Comparison of ENCODE assay signal across 17 mouse cellular contexts in genomic region chr11:85886429-85886785, GRCm38 (mm10). TPM values are rescaled to one million over a fixed set of nuclear protein-coding genes. Genes with fewer than 3 reads are reported as not detected.
DNase-seq lines count a peak whose midpoint lies in the region; ATAC-seq and TF ChIP-seq lines count a peak whose summit lies in the region.
"Had no signal": no experiment of that assay in that cellular context is flagged by ENCODE, and none has a peak within 500 bp of the region (broad histone marks: within the 10 kb centered on the region; RNA-seq: fewer than 3 reads in every experiment).

No protein-coding gene starts in this region.

- no peak overlapping the region for H3K27ac ChIP-seq in hindbrain, embryonic 10.5 days
- H3K27ac ChIP-seq in hindbrain, embryonic 13.5 days, result no peak overlapping the region
- no peak overlapping the region for H3K27ac ChIP-seq in midbrain, embryonic 12.5 days (replicated peaks)
- no peak overlapping the region for H3K27ac ChIP-seq in midbrain, postnatal 0 days (ENCODE audit: low read depth, low read length)
- H3K27ac ChIP-seq in embryonic facial prominence, embryonic 10.5 days (replicated peaks), result peak overlapping the region; percentile 45
- H3K27ac ChIP-seq in limb, embryonic 14.5 days (replicated peaks; ENCODE audit: low read depth, low read length), result peak overlapping the region; percentile 88
- H3K27ac ChIP-seq: liver, embryonic 13.5 days had no signal

- under 1% methylated on average over 22 of the region's 22 CpGs for WGBS in hindbrain, embryonic 10.5 days
- WGBS in hindbrain, embryonic 13.5 days, result 2% methylated on average over 22 of the region's 22 CpGs
- WGBS in midbrain, embryonic 12.5 days, result under 1% methylated on average over 22 of the region's 22 CpGs
- WGBS in midbrain, postnatal 0 days, result 2% methylated on average over 22 of the region's 22 CpGs
- WGBS in embryonic facial prominence, embryonic 10.5 days, result 1% methylated on average over 22 of the region's 22 CpGs
- 7% methylated on average over 21 of the region's 22 CpGs for WGBS in limb, embryonic 14.5 days

- TF ChIP-seq POLR2A in limb, embryonic 14.5 days (IDR thresholded peaks at IDR 0.05; ENCODE audit: borderline replicate concordance, extremely low read depth, insufficient read depth, insufficient read length), result no peak

- no peak overlapping the region for H3K9ac ChIP-seq in hindbrain, embryonic 13.5 days
- no peak overlapping the region for H3K9ac ChIP-seq in midbrain, embryonic 12.5 days (replicated peaks)
- H3K9ac ChIP-seq in midbrain, postnatal 0 days (replicated peaks; ENCODE audit: low read length, poor library complexity, severe bottlenecking), result no peak overlapping the region
- H3K9ac ChIP-seq in limb, embryonic 14.5 days (ENCODE audit: low read depth, low read length, severe bottlenecking), result peak overlapping the region; percentile 92
- H3K9ac ChIP-seq: liver, embryonic 13.5 days had no signal

- no peak overlapping the region for H3K4me2 ChIP-seq in hindbrain, embryonic 13.5 days
- H3K4me2 ChIP-seq in midbrain, embryonic 12.5 days (replicated peaks), result peak overlapping the region; percentile 22; the same call in 1 of the 2 replicates
- H3K4me2 ChIP-seq in midbrain, postnatal 0 days (ENCODE audit: low read depth, low read length, poor library complexity, severe bottlenecking), result no peak overlapping the region
- H3K4me2 ChIP-seq in limb, embryonic 14.5 days (replicated peaks; ENCODE audit: low read depth, low read length, severe bottlenecking), result peak overlapping the region; percentile 50
- H3K4me2 ChIP-seq: liver, embryonic 13.5 days had no signal

- H3K36me3 ChIP-seq in hindbrain, embryonic 10.5 days, result no peaks in the 10 kb centered on the region
- no peaks in the 10 kb centered on the region for H3K36me3 ChIP-seq in hindbrain, embryonic 13.5 days
- no peaks in the 10 kb centered on the region for H3K36me3 ChIP-seq in midbrain, embryonic 12.5 days
- H3K36me3 ChIP-seq in midbrain, postnatal 0 days (ENCODE audit: insufficient read depth, low read length), result no peaks in the 10 kb centered on the region
- no peaks in the 10 kb centered on the region for H3K36me3 ChIP-seq in embryonic facial prominence, embryonic 10.5 days (replicated peaks)
- H3K36me3 ChIP-seq in limb, embryonic 14.5 days (ENCODE audit: control insufficient read depth, insufficient read depth, low read length), result no peaks in the 10 kb centered on the region
- H3K36me3 ChIP-seq: liver, embryonic 13.5 days had no signal

- no peak for ATAC-seq in hindbrain, embryonic 13.5 days (ENCODE audit: low FRiP score)
- peak; percentile 23; the same call in 1 of the 2 replicates for ATAC-seq in midbrain, embryonic 12.5 days (ENCODE audit: low FRiP score, low read depth)
- ATAC-seq in midbrain, postnatal 0 days (ENCODE audit: low FRiP score), result no peak
- ATAC-seq in limb, embryonic 14.5 days (ENCODE audit: low FRiP score, low read depth), result no peak

- peaks cover 34% of the 10 kb centered on the region for H3K4me1 ChIP-seq in hindbrain, embryonic 10.5 days (replicated peaks)
- peaks cover 20% of the 10 kb centered on the region for H3K4me1 ChIP-seq in hindbrain, embryonic 13.5 days (replicated peaks)
- H3K4me1 ChIP-seq in midbrain, embryonic 12.5 days, result peaks cover 25% of the 10 kb centered on the region
- H3K4me1 ChIP-seq in midbrain, postnatal 0 days (ENCODE audit: insufficient read depth, low read length), result 0 out of 2 replicates have a peak, but pooled peaks cover 2% of the 10 kb centered on the region
- peaks cover 39% of the 10 kb centered on the region for H3K4me1 ChIP-seq in embryonic facial prominence, embryonic 10.5 days
- H3K4me1 ChIP-seq in limb, embryonic 14.5 days (ENCODE audit: control insufficient read depth, insufficient read depth, low read length), result peaks cover 12% of the 10 kb centered on the region

- peak overlapping the region; percentile 16 for H3K4me3 ChIP-seq in hindbrain, embryonic 10.5 days
- H3K4me3 ChIP-seq in hindbrain, embryonic 13.5 days, result no peak overlapping the region
- H3K4me3 ChIP-seq in midbrain, embryonic 12.5 days, result peak overlapping the region; percentile 17; the same call in 1 of the 2 replicates
- no peak overlapping the region for H3K4me3 ChIP-seq in midbrain, postnatal 0 days (ENCODE audit: low read depth, low read length)
- peak overlapping the region; percentile 46 for H3K4me3 ChIP-seq in embryonic facial prominence, embryonic 10.5 days
- peak overlapping the region; percentile 59 for H3K4me3 ChIP-seq in limb, embryonic 14.5 days (replicated peaks; ENCODE audit: low read length)
- H3K4me3 ChIP-seq: erythroblast, embryonic 14.5 days; liver, embryonic 13.5 days had no signal

- TF ChIP-seq CTCF in midbrain, postnatal 0 days (IDR thresholded peaks at IDR 0.05), result no peak

- H3K27me3 ChIP-seq in hindbrain, embryonic 10.5 days (ENCODE audit: insufficient read depth, poor library complexity, severe bottlenecking), result peaks cover 98% of the 10 kb centered on the region
- H3K27me3 ChIP-seq in hindbrain, embryonic 13.5 days, result peaks cover 87% of the 10 kb centered on the region
- H3K27me3 ChIP-seq in midbrain, embryonic 12.5 days, result peaks cover 86% of the 10 kb centered on the region
- peaks cover 58% of the 10 kb centered on the region for H3K27me3 ChIP-seq in midbrain, postnatal 0 days (ENCODE audit: insufficient read depth, low read length)
- peaks cover 99% of the 10 kb centered on the region for H3K27me3 ChIP-seq in embryonic facial prominence, embryonic 10.5 days (replicated peaks; ENCODE audit: low read depth, poor library complexity, severe bottlenecking)
- H3K27me3 ChIP-seq in limb, embryonic 14.5 days (ENCODE audit: control insufficient read depth, insufficient read depth, low read length), result peaks cover 34% of the 10 kb centered on the region

- DNase-seq in hindbrain, embryonic 10.5 days (ENCODE audit: low spot score), result no peak
- no peak for DNase-seq in midbrain, postnatal 0 days (ENCODE audit: low spot score)
- DNase-seq in embryonic facial prominence, embryonic 10.5 days (ENCODE audit: low spot score), result peak; percentile 60
- no peak for DNase-seq in limb, embryonic 14.5 days (ENCODE audit: low spot score)
- no peak for DNase-seq in c-Kit-positive CD71-positive TER-119-positive erythroid progenitor cells, embryonic 14.5 days (ENCODE audit: low spot score)
- DNase-seq in layer of hippocampus, adult 11-12 months (ENCODE audit: low spot score), result no peak
- DNase-seq: cerebellum, adult 9-10 months; kidney, postnatal 25 days; layer of hippocampus, postnatal 36 days; liver, embryonic 13.5 days; spleen, adult 18-20 months had no signal

- no peaks in the 10 kb centered on the region for H3K9me3 ChIP-seq in hindbrain, embryonic 10.5 days
- no peaks in the 10 kb centered on the region for H3K9me3 ChIP-seq in hindbrain, embryonic 13.5 days
- H3K9me3 ChIP-seq in midbrain, embryonic 12.5 days, result no peaks in the 10 kb centered on the region
- no peaks in the 10 kb centered on the region for H3K9me3 ChIP-seq in midbrain, postnatal 0 days (ENCODE audit: low read length)
- no peaks in the 10 kb centered on the region for H3K9me3 ChIP-seq in embryonic facial prominence, embryonic 10.5 days
- no peaks in the 10 kb centered on the region for H3K9me3 ChIP-seq in limb, embryonic 14.5 days (ENCODE audit: control insufficient read depth, low read length)
- H3K9me3 ChIP-seq: liver, embryonic 13.5 days had no signal

RNA-seq across cellular contexts. Expression of gene Tbx4, which starts 0.2 kb away (rescaled TPM):
- 0.09 and 0.22 TPM in 2 replicates for polyA plus RNA-seq in hindbrain, embryonic 10.5 days (2016; fragmentation: Nextera tagmentation; extraction: Ambion mirVana)
- 0.34 TPM in 2 replicates for polyA plus RNA-seq in hindbrain, embryonic 13.5 days (2015; fragmentation: Nextera tagmentation; extraction: Ambion mirVana)
- polyA plus RNA-seq in midbrain, embryonic 12.5 days (2016; fragmentation: Nextera tagmentation; extraction: Ambion mirVana), result 0.12 and 0.19 TPM in 2 replicates
- total RNA-seq in midbrain, postnatal 0 days (2014; rRNA removed), result 0.05 and 0.27 TPM in 2 replicates
- 0.20 and 0.37 TPM in 2 replicates for polyA plus RNA-seq in midbrain, postnatal 0 days (2015; fragmentation: Nextera tagmentation; extraction: Ambion mirVana)
- 1.0 and 1.4 TPM in 2 replicates for polyA plus RNA-seq in embryonic facial prominence, embryonic 10.5 days (2016; fragmentation: Nextera tagmentation; extraction: Ambion mirVana)
- polyA plus RNA-seq in limb, embryonic 14.5 days (2012; rRNA removed), result 37.5 and 52.7 TPM in 2 replicates
- 15.5 and 20.0 TPM in 2 replicates for polyA plus RNA-seq in limb, embryonic 14.5 days (2014; fragmentation: Nextera tagmentation; extraction: Ambion mirVana)
- total RNA-seq: CH12.LX had no signal
- polyA plus RNA-seq: erythroblast, embryonic 14.5 days; intestine, embryonic 14.5 days had no signal

RNA-seq across cellular contexts. Expression of gene Gm11444, which starts 36.3 kb away (rescaled TPM):
- polyA plus RNA-seq in hindbrain, embryonic 10.5 days (2016; fragmentation: Nextera tagmentation; extraction: Ambion mirVana), result not detected in 2 replicates
- not detected in 2 replicates for polyA plus RNA-seq in hindbrain, embryonic 13.5 days (2015; fragmentation: Nextera tagmentation; extraction: Ambion mirVana)
- not detected in 2 replicates for polyA plus RNA-seq in midbrain, embryonic 12.5 days (2016; fragmentation: Nextera tagmentation; extraction: Ambion mirVana)
- total RNA-seq in midbrain, postnatal 0 days (2014; rRNA removed), result not detected in 2 replicates
- not detected in 2 replicates for polyA plus RNA-seq in midbrain, postnatal 0 days (2015; fragmentation: Nextera tagmentation; extraction: Ambion mirVana)
- polyA plus RNA-seq in embryonic facial prominence, embryonic 10.5 days (2016; fragmentation: Nextera tagmentation; extraction: Ambion mirVana), result not detected in 2 replicates
- not detected in 2 replicates for polyA plus RNA-seq in limb, embryonic 14.5 days (2012; rRNA removed)
- polyA plus RNA-seq in limb, embryonic 14.5 days (2014; fragmentation: Nextera tagmentation; extraction: Ambion mirVana), result not detected in 2 replicates
- total RNA-seq: CH12.LX; layer of hippocampus, postnatal 36 days had no signal
- polyA plus RNA-seq: erythroblast, embryonic 14.5 days; heart, embryonic 14.5 days; intestine, embryonic 14.5 days; liver, embryonic 13.5 days had no signal

RNA-seq across cellular contexts. Expression of gene Tbx2, which starts 54.1 kb away (rescaled TPM):
- 1.5 and 3.1 TPM in 2 replicates for polyA plus RNA-seq in hindbrain, embryonic 10.5 days (2016; fragmentation: Nextera tagmentation; extraction: Ambion mirVana)
- 1.6 and 1.7 TPM in 2 replicates for polyA plus RNA-seq in hindbrain, embryonic 13.5 days (2015; fragmentation: Nextera tagmentation; extraction: Ambion mirVana)
- polyA plus RNA-seq in midbrain, embryonic 12.5 days (2016; fragmentation: Nextera tagmentation; extraction: Ambion mirVana), result 0.65 and 0.84 TPM in 2 replicates
- total RNA-seq in midbrain, postnatal 0 days (2014; rRNA removed), result 3.9 and 4.4 TPM in 2 replicates
- 0.32 and 0.42 TPM in 2 replicates for polyA plus RNA-seq in midbrain, postnatal 0 days (2015; fragmentation: Nextera tagmentation; extraction: Ambion mirVana)
- polyA plus RNA-seq in embryonic facial prominence, embryonic 10.5 days (2016; fragmentation: Nextera tagmentation; extraction: Ambion mirVana), result 9.9 and 10.9 TPM in 2 replicates
- polyA plus RNA-seq in limb, embryonic 14.5 days (2012; rRNA removed), result 31.7 and 39.1 TPM in 2 replicates
- polyA plus RNA-seq in limb, embryonic 14.5 days (2014; fragmentation: Nextera tagmentation; extraction: Ambion mirVana), result 6.5 and 9.3 TPM in 2 replicates
- total RNA-seq: CH12.LX had no signal

Comparison
In these comparisons a context has a peak if more than half of its experiments do, and no peak if none do; other contexts are left out.
1. H3K4me3 ChIP-seq: peak in hindbrain, embryonic 10.5 days (single experiment), midbrain, embryonic 12.5 days (single experiment), embryonic facial prominence, embryonic 10.5 days (single experiment) and limb, embryonic 14.5 days (single experiment); none in hindbrain, embryonic 13.5 days (single experiment) and midbrain, postnatal 0 days (single experiment).
2. H3K4me2 ChIP-seq: peak in midbrain, embryonic 12.5 days (single experiment) and limb, embryonic 14.5 days (single experiment); none in hindbrain, embryonic 13.5 days (single experiment) and midbrain, postnatal 0 days (single experiment).
3. H3K27ac ChIP-seq: peak in embryonic facial prominence, embryonic 10.5 days (single experiment) and limb, embryonic 14.5 days (single experiment); none in hindbrain, embryonic 10.5 days (single experiment), hindbrain, embryonic 13.5 days (single experiment), midbrain, embryonic 12.5 days (single experiment) and midbrain, postnatal 0 days (single experiment).